Mouse (Mus musculus) CH12.LX (cell line): Measurements from ENCODE around the gene Snx13. TPM values are rescaled to one million over a fixed set of nuclear protein-coding genes. Genes with fewer than 3 reads are reported as not detected.

ENCODE experiments used
- DNase-seq: peaks from one replicate; pipeline ENCODE4 v3.0.0-alpha.2; 2013; ENCODE audit errors: extremely low read depth
- H3K27ac ChIP-seq: 2 replicates; pipeline ENCODE4 v1.5.1; 2012; ENCODE audit warnings: low read depth, mild to moderate bottlenecking, control low read depth, moderate library complexity; ENCODE audit not compliant: insufficient read depth
- H3K27me3 ChIP-seq: replicated peaks from 2 replicates; pipeline ENCODE3; 2012; ENCODE audit warnings: inconsistent platforms
- H3K36me3 ChIP-seq, 2 experiments: replicated peaks in 1 of 2; 2 replicates each; pipeline versions ENCODE3 to v1.6.1; 2012; ENCODE audit warnings: inconsistent platforms in 1 of 2, low read length in 1 of 2, mild to moderate bottlenecking in 1 of 2, mixed read lengths in 1 of 2, moderate library complexity in 1 of 2; ENCODE audit not compliant: control insufficient read depth in 1 of 2, insufficient read depth in 1 of 2
- H3K4me1 ChIP-seq, 2 experiments: 2 replicates each; pipeline ENCODE4 v1.6.1; 2012; ENCODE audit warnings: inconsistent platforms in 1 of 2, moderate library complexity in 1 of 2; ENCODE audit not compliant: insufficient read depth in 2 of 2, control insufficient read depth in 1 of 2
- H3K4me2 ChIP-seq: 2 replicates; pipeline ENCODE4 v1.6.1; 2012; ENCODE audit warnings: low read depth, mild to moderate bottlenecking, control low read depth; ENCODE audit not compliant: poor library complexity, insufficient read depth, severe bottlenecking
- H3K4me3 ChIP-seq, 3 experiments: fragments of 150-350 bp in 1 of 3; sonication (generic) in 1 of 3; replicated peaks in 1 of 3; 2 replicates each; pipeline versions ENCODE3 to v1.5.1; 2011 to 2012; ENCODE audit warnings: low read depth in 2 of 3, low read length in 2 of 3, mild to moderate bottlenecking in 2 of 3, moderate library complexity in 2 of 3, control low read depth in 1 of 3, improper control_type of control experiment in 1 of 3, inconsistent platforms in 1 of 3, mixed read lengths in 1 of 3; ENCODE audit not compliant: poor library complexity in 1 of 3
- H3K79me2 ChIP-seq: replicated peaks from 2 replicates; pipeline ENCODE4 v1.6.1; 2012; ENCODE audit warnings: mild to moderate bottlenecking, moderate library complexity; ENCODE audit not compliant: control insufficient read depth, poor library complexity, insufficient read depth, severe bottlenecking; ENCODE audit errors: extremely low read depth
- H3K9ac ChIP-seq: 2 replicates; pipeline ENCODE4 v1.6.1; 2012; ENCODE audit warnings: low read depth, mild to moderate bottlenecking, control low read depth, moderate library complexity; ENCODE audit not compliant: insufficient read depth
- H3K9me3 ChIP-seq: replicated peaks from 2 replicates; pipeline ENCODE3; 2012; ENCODE audit warnings: low read length, inconsistent platforms, mixed read lengths
- EP300 ChIP-seq: IDR thresholded peaks from 2 replicates; pipeline ENCODE4 v1.6.1; 2011; ENCODE audit warnings: low read length, improper control_type of control experiment
- ETS1 ChIP-seq: conservative IDR thresholded peaks from 2 replicates; pipeline ENCODE4 v1.6.1; 2012; ENCODE audit warnings: low read depth, mild to moderate bottlenecking, inconsistent platforms, low read length, improper control_type of control experiment, moderate library complexity
- IRF4 ChIP-seq: IDR thresholded peaks from 2 replicates; pipeline ENCODE4 v1.6.1; 2014; ENCODE audit warnings: low read depth, mild to moderate bottlenecking, inconsistent platforms, low read length, improper control_type of control experiment
- JUN ChIP-seq: IDR thresholded peaks from 2 replicates; pipeline ENCODE4 v1.6.1; 2011; ENCODE audit warnings: low read depth, mild to moderate bottlenecking, low read length, improper control_type of control experiment, moderate library complexity; ENCODE audit not compliant: insufficient read depth
- JUND ChIP-seq: conservative IDR thresholded peaks from 2 replicates; pipeline ENCODE4 v1.6.1; 2011; ENCODE audit warnings: low read depth, low read length, improper control_type of control experiment
- MAX ChIP-seq: IDR thresholded peaks from 2 replicates; pipeline ENCODE4 v1.6.1; 2011; ENCODE audit warnings: low read length, improper control_type of control experiment
- MAZ ChIP-seq: IDR thresholded peaks from 2 replicates; pipeline ENCODE4 v1.6.1; 2012; ENCODE audit warnings: low read depth, mild to moderate bottlenecking, inconsistent platforms, low read length, improper control_type of control experiment, moderate library complexity
- MXI1 ChIP-seq: IDR thresholded peaks from 2 replicates; pipeline ENCODE4 v1.6.1; 2011; ENCODE audit warnings: mild to moderate bottlenecking, low read depth, low read length, improper control_type of control experiment
- NRF1 ChIP-seq: IDR thresholded peaks from 2 replicates; pipeline ENCODE4 v1.6.1; 2014; ENCODE audit warnings: low read depth, mild to moderate bottlenecking, inconsistent platforms, low read length, improper control_type of control experiment, moderate library complexity
- RAD21 ChIP-seq: IDR thresholded peaks from 2 replicates; pipeline ENCODE4 v1.6.1; 2011; ENCODE audit warnings: low read depth, mild to moderate bottlenecking, low read length, improper control_type of control experiment, moderate library complexity
- SIN3A ChIP-seq: IDR thresholded peaks from 2 replicates; pipeline ENCODE4 v1.6.1; 2012; ENCODE audit warnings: low read length, improper control_type of control experiment, inconsistent platforms
- TBP ChIP-seq: conservative IDR thresholded peaks from 2 replicates; pipeline ENCODE4 v1.6.1; 2011; ENCODE audit warnings: low read depth, low read length, improper control_type of control experiment
- UBTF ChIP-seq: IDR thresholded peaks from 2 replicates; pipeline ENCODE4 v1.6.1; 2012; ENCODE audit warnings: low read depth, mild to moderate bottlenecking, inconsistent platforms, low read length, improper control_type of control experiment, moderate library complexity
- USF2 ChIP-seq: conservative IDR thresholded peaks from 2 replicates; pipeline ENCODE4 v1.6.1; 2011; ENCODE audit warnings: low read depth, low read length, improper control_type of control experiment
- ZMIZ1 ChIP-seq: IDR thresholded peaks from 2 replicates; pipeline ENCODE4 v1.6.1; 2012; ENCODE audit warnings: low read depth, mild to moderate bottlenecking, inconsistent platforms, low read length, improper control_type of control experiment
- dilution Hi-C: fragments of 300-500 bp; cut with MboI; formaldehyde crosslinking; loops from 2 replicates; pipeline ENCODE4 v1.14.3; 2020; ENCODE audit warnings: low sequenced_read_pairs; ENCODE audit not compliant: extremely low pct_unique_long_range_greater_than_20kb, extremely low pct_ligation_motif_present
- in situ Hi-C: fragments of 300-500 bp; cut with MboI; formaldehyde crosslinking; loops from 3 replicates; pipeline ENCODE4 v1.14.3; 2019; ENCODE audit warnings: low sequenced_read_pairs, low pct_ligation_motif_present, low pct_unique_long_range_greater_than_20kb, mixed read lengths
- polyA plus RNA-seq: library from polyadenylated mRNA; unstranded; fragments of >175 nt; gene quantifications from 2 replicates; pipeline ENCODE4 v1.2.1, GENCODE M21; 2012; ENCODE audit warnings: low read depth; ENCODE audit not compliant: insufficient read length
- total RNA-seq, 2 experiments: library from RNA; depleted of rRNA; stranded (reverse); fragments of 300-350 nt in 1 of 2; fragments of >200 nt in 1 of 2; gene quantifications; 2 replicates each; pipeline ENCODE4 v1.2.3; 2012 to 2014

Snx13 gene
- total and polyA plus RNA-seq, 3 experiments = 7.0 to 12.2 (median 11.4) TPM

GRCm38 (mm10) chr12:35000323-35000722 lies 46.7 kb upstream of the Snx13 start:
- in situ Hi-C loops = loop anchor here (25.0 kb wide), 1 partner anchor 338 kb away; no protein-coding TSS in a partner anchor

DNA sequence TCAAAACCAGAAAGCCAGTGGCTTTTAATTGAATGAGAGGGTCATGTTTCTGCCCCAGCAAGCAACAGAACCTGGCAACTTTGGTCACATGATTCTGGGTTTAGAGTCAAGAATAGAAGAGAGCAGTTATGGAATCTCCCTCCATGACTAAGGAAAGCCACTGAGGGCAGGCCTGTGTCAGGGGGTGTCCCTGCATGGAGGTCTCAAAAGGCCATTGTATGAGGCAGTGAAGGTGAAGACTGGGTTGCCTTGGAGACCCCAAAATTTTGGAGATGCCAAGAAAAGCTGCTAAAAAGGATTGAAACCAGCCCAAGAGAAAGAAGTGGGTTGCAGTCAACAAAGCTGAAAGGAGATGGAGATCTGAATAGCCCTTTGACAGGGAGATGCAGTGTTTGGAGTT lies 41.2 kb upstream of the Snx13 start:
- no peaks in the 10 kb centered on the region for H3K79me2 ChIP-seq
- TF ChIP-seq EP300 = no peak
- TF ChIP-seq, all 38 proteins: peak for 0
- H3K27ac ChIP-seq = no peak overlapping the region
- H3K4me3 ChIP-seq = no peak overlapping the region
- in situ Hi-C loops = loop anchor here (25.0 kb wide), 1 partner anchor 343 kb away; no protein-coding TSS in a partner anchor
- dilution Hi-C loops = no loop called here
- H3K9me3 ChIP-seq = no peaks in the 10 kb centered on the region
- no peak for DNase-seq
- no peaks in the 10 kb centered on the region for H3K27me3 ChIP-seq
- no peak overlapping the region for H3K4me2 ChIP-seq
- no peak overlapping the region for H3K9ac ChIP-seq
- H3K4me1 ChIP-seq = peaks cover 0 to 6% of the 10 kb centered on the region in 2 experiments; a peak in 1 of 4 replicates
- H3K36me3 ChIP-seq = no peaks in the 10 kb centered on the region

More at GRCm38 (mm10) chr12:35000323-35000722, 46.7 kb upstream of the Snx13 start:
- no peak overlapping the region for H3K27ac ChIP-seq
- no peaks in the 10 kb centered on the region for H3K9me3 ChIP-seq
- no peaks in the 10 kb centered on the region for H3K4me1 ChIP-seq
- H3K4me3 ChIP-seq = no peak overlapping the region
- H3K4me2 ChIP-seq = no peak overlapping the region
- no peaks in the 10 kb centered on the region for H3K27me3 ChIP-seq
- no peaks in the 10 kb centered on the region for H3K79me2 ChIP-seq
- dilution Hi-C loops = no loop called here
- no peak for TF ChIP-seq JUND
- TF ChIP-seq TBP = no peak
- no peak for TF ChIP-seq NRF1
- TF ChIP-seq EP300 = no peak
- no peak for TF ChIP-seq JUN
- no peak for TF ChIP-seq IRF4
- no peak for TF ChIP-seq MAZ
- TF ChIP-seq UBTF = no peak
- no peak for TF ChIP-seq ZMIZ1
- no peak for TF ChIP-seq MAX
- no peak for TF ChIP-seq ETS1
- TF ChIP-seq SIN3A = no peak
- no peak for TF ChIP-seq MXI1
- no peak for TF ChIP-seq RAD21
- no peak for TF ChIP-seq USF2
- TF ChIP-seq, all 38 proteins: peak for 0
- Histone ChIP-seq H3K9ac (no peak overlapping the region), H3K36me3 (no peaks in the 10 kb centered on the region)
- no peak for DNase-seq
